Mouse (Mus musculus): ENCODE data around the gene Exoc3l4. TPM values are rescaled to one million over a fixed set of nuclear protein-coding genes. Genes with fewer than 3 reads are reported as not detected.
A peak's percentile ranks its signal among the peaks of the same experiment; 100 is the strongest.

Exoc3l4 gene
- polyA plus RNA-seq, 1 experiment from 2014 or later, result 7.3 TPM

GRCm38 (mm10) chr12:111474384-111474783, 57.6 kb downstream of the Exoc3l4 start:
- H3K4me1 ChIP-seq (replicated peaks; ENCODE audit: control insufficient read depth, insufficient read depth), result no peaks in the 10 kb centered on the region; the same call in 1 of the 2 replicates
- no peak overlapping the region for H3K4me2 ChIP-seq (replicated peaks; ENCODE audit: low read depth)
- 92% methylated on average over 3 of the region's 3 CpGs for WGBS
- H3K27ac ChIP-seq (replicated peaks), result no peak overlapping the region; the same call in 1 of the 2 replicates
- no peak overlapping the region for H3K4me3 ChIP-seq (ENCODE audit: low read depth, low read length)
- no peak for TF ChIP-seq EP300 (optimal IDR thresholded peaks at IDR 0.05)
- TF ChIP-seq CTCF (IDR thresholded peaks at IDR 0.05; ENCODE audit: low read depth), result no peak
- no peak for ATAC-seq (ENCODE audit: low FRiP score, low TSS enrichment)
- no peaks in the 10 kb centered on the region for H3K36me3 ChIP-seq (ENCODE audit: control insufficient read depth, insufficient read depth, low read length)
- no peaks in the 10 kb centered on the region for H3K27me3 ChIP-seq (ENCODE audit: control insufficient read depth, insufficient read depth, low read length)
- DNase-seq (ENCODE audit: low spot score), result no peak
- H3K9ac ChIP-seq (ENCODE audit: low read length), result no peak overlapping the region
- no peaks in the 10 kb centered on the region for H3K9me3 ChIP-seq (ENCODE audit: control insufficient read depth, low read length)

DNA sequence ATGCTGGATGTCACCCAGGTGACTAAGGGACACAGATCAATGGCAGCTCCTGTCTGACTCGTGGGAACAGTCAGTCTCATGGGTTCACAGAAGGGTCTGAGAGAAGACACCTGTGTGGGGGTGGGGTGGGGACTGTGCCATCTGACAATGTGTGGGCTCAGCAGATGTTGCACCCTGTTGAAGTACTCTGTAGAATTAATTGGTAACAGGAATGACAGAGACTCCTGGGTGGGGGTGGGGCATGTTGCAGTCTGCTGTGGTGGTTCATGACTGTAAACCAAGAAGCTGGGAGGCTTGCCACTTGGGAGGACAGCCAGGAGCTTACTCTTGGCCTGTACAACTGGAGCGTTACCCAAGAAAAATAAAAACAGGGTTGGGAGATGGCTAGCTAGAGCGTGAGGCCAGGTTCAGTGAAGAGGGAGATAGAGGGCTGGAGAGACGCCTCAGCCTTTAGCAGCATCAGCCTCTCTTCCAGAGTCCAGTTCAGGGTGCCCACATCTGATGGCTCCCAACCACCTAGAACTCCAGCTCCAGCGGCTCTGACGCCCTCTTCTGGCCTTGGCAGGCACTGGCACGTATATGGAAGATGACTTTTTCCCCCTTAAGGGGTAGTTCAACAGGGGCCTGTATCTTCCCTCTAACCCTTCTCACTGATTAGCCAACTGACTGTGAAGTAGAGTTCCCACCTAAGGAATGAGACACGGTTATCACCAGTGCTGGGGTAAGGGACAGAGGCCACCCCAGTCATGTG, 58.3 kb downstream of the Exoc3l4 start:
- H3K4me2 ChIP-seq (replicated peaks; ENCODE audit: low read depth), result no peak overlapping the region
- H3K9ac ChIP-seq (ENCODE audit: low read length), result no peak overlapping the region
- ATAC-seq (ENCODE audit: low FRiP score, low TSS enrichment) (peak; percentile 41; the same call in 1 of the 2 replicates), DNase-seq (ENCODE audit: low spot score) (no peak)
- no peaks in the 10 kb centered on the region for H3K9me3 ChIP-seq (ENCODE audit: control insufficient read depth, low read length)
- 34% methylated on average over 8 of the region's 8 CpGs for WGBS
- no peak overlapping the region; the same call in 1 of the 2 replicates for H3K27ac ChIP-seq (replicated peaks)
- no peak overlapping the region for H3K4me3 ChIP-seq (ENCODE audit: low read depth, low read length)
- no peak for TF ChIP-seq EP300 (optimal IDR thresholded peaks at IDR 0.05)
- peak; percentile 52 for TF ChIP-seq CTCF (IDR thresholded peaks at IDR 0.05; ENCODE audit: low read depth)
- H3K36me3 ChIP-seq (ENCODE audit: control insufficient read depth, insufficient read depth, low read length), result no peaks in the 10 kb centered on the region
- H3K27me3 ChIP-seq (ENCODE audit: control insufficient read depth, insufficient read depth, low read length), result no peaks in the 10 kb centered on the region
- no peaks in the 10 kb centered on the region; the same call in 1 of the 2 replicates for H3K4me1 ChIP-seq (replicated peaks; ENCODE audit: control insufficient read depth, insufficient read depth)

DNA sequence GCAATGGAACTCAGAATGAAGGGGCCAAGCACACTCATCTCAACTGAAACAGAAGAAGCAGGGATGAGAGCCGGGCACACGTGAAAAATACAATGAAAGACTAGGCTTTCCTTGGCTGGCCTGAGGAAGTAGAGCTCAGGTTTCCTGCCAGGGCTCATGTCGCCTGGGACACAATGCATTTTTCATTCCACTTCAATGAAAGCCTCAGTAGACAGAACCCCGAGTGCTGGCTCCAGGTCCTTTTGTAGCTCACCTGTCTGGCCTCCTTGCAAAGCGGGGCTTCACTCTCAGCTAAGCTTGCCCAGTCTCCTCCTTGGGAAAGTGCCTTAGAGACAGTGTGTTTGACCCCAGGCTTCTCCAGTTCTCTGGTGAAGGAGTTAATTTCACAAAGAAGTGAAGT, 62.1 kb downstream of the Exoc3l4 start:
- Histone ChIP-seq H3K27ac (replicated peaks) (no peak overlapping the region), H3K27me3 (ENCODE audit: control insufficient read depth, insufficient read depth, low read length) (no peaks in the 10 kb centered on the region), H3K9ac (ENCODE audit: low read length) (no peak overlapping the region), H3K4me2 (replicated peaks; ENCODE audit: low read depth) (no peak overlapping the region), H3K9me3 (ENCODE audit: control insufficient read depth, low read length) (no peaks in the 10 kb centered on the region), H3K4me1 (replicated peaks; ENCODE audit: control insufficient read depth, insufficient read depth) (no peaks in the 10 kb centered on the region; the same call in 1 of the 2 replicates), H3K4me3 (ENCODE audit: low read depth, low read length) (no peak overlapping the region), H3K36me3 (ENCODE audit: control insufficient read depth, insufficient read depth, low read length) (no peaks in the 10 kb centered on the region)
- ATAC-seq (ENCODE audit: low FRiP score, low TSS enrichment) (no peak), DNase-seq (ENCODE audit: low spot score) (no peak)
- no peak for TF ChIP-seq CTCF (IDR thresholded peaks at IDR 0.05; ENCODE audit: low read depth)
- no peak for TF ChIP-seq EP300 (optimal IDR thresholded peaks at IDR 0.05)
- WGBS, result 51% methylated on average over 5 of the region's 5 CpGs

DNA sequence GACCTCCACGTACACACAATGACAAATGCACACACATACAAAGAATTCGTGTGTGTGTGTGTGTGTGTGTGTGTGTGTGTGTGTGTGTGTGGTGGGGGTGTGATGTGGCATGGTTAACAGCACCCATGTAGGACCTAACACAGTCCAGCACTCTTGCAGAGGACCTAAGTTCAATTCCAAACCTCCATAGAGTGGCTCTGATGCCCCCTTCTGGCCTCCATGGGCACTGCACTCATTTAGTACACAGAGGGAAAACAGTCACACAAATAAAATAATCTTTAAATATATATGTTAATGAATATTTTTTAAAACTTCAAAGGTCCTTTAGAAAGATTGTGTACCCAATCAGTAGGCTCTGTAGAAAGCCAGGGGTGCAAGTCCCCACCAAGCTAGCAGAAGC, 63.1 kb downstream of the Exoc3l4 start:
- TF ChIP-seq CTCF (IDR thresholded peaks at IDR 0.05; ENCODE audit: low read depth), result peak; percentile 75
- no peak for TF ChIP-seq EP300 (optimal IDR thresholded peaks at IDR 0.05)
- Histone ChIP-seq H3K27me3 (ENCODE audit: control insufficient read depth, insufficient read depth, low read length) (no peaks in the 10 kb centered on the region; the same call in 1 of the 2 replicates), H3K9ac (ENCODE audit: low read length) (no peak overlapping the region), H3K36me3 (ENCODE audit: control insufficient read depth, insufficient read depth, low read length) (no peaks in the 10 kb centered on the region), H3K4me2 (replicated peaks; ENCODE audit: low read depth) (no peak overlapping the region), H3K9me3 (ENCODE audit: control insufficient read depth, low read length) (no peaks in the 10 kb centered on the region), H3K4me1 (replicated peaks; ENCODE audit: control insufficient read depth, insufficient read depth) (no peaks in the 10 kb centered on the region; the same call in 1 of the 2 replicates), H3K27ac (replicated peaks) (no peak overlapping the region), H3K4me3 (ENCODE audit: low read depth, low read length) (no peak overlapping the region)
- DNase-seq (ENCODE audit: low spot score) (no peak), ATAC-seq (ENCODE audit: low FRiP score, low TSS enrichment) (no peak)
- 63% methylated on average over 2 of the region's 2 CpGs for WGBS

Other genes starting within 250 kb of the Exoc3l4 start
- not detected in 2 replicates for gene 4930595D18Rik, start 232.5 kb upstream of the Exoc3l4 start, polyA plus RNA-seq (2015; fragmentation: Nextera tagmentation; extraction: Ambion mirVana)
- 0.22 TPM in 2 replicates for gene Amn, start 145.9 kb upstream of the Exoc3l4 start, polyA plus RNA-seq (2015; fragmentation: Nextera tagmentation; extraction: Ambion mirVana)
- 18.6 and 18.7 TPM in 2 replicates for gene Cdc42bpb, start 39.3 kb upstream of the Exoc3l4 start, polyA plus RNA-seq (2015; fragmentation: Nextera tagmentation; extraction: Ambion mirVana)
- gene Lbhd2, start 10.2 kb upstream of the Exoc3l4 start, polyA plus RNA-seq (2015; fragmentation: Nextera tagmentation; extraction: Ambion mirVana), result 2.2 TPM in 2 replicates
- 14.5 and 15.6 TPM in 2 replicates for gene Tnfaip2, start 25.5 kb downstream of the Exoc3l4 start, polyA plus RNA-seq (2015; fragmentation: Nextera tagmentation; extraction: Ambion mirVana)
- gene Gm266, start 68.8 kb downstream of the Exoc3l4 start, polyA plus RNA-seq (2015; fragmentation: Nextera tagmentation; extraction: Ambion mirVana), result 12.5 and 14.4 TPM in 2 replicates
- gene Eif5, start 121.0 kb downstream of the Exoc3l4 start, polyA plus RNA-seq (2015; fragmentation: Nextera tagmentation; extraction: Ambion mirVana), result 448 and 455 TPM in 2 replicates
- gene Mark3, start 157.5 kb downstream of the Exoc3l4 start, polyA plus RNA-seq (2015; fragmentation: Nextera tagmentation; extraction: Ambion mirVana), result 15.6 and 18.5 TPM in 2 replicates

All from stomach, postnatal 0 days (tissue).